Mouse (Mus musculus) urinary bladder, postnatal 4 days (tissue): Measurements from ENCODE around the gene Zfp595.
"Not testable (repeated sequence)": the region's sequence is repeated elsewhere in the genome, so short reads cannot be mapped to it uniquely, and the experiment has no call there.

Source experiments
- DNase-seq, 2 experiments: peaks; one replicate each; pipeline ENCODE4 v3.0.0; 2021 to 2022; ENCODE audit warnings: low spot score in 2 of 2

Gene Zfp595

GRCm38 (mm10) chr13:67332019-67332724, at the start of gene Zfp595:
TSS of gene Zfp595 (minus strand) at chr13:67332570.
- DNase-seq: peak; percentile 70 to 75

- DNase-seq: not testable (repeated sequence)
Measured at GRCm38 (mm10) chr13:67376255-67376654, 43.9 kb upstream of the Zfp595 start.

DNA sequence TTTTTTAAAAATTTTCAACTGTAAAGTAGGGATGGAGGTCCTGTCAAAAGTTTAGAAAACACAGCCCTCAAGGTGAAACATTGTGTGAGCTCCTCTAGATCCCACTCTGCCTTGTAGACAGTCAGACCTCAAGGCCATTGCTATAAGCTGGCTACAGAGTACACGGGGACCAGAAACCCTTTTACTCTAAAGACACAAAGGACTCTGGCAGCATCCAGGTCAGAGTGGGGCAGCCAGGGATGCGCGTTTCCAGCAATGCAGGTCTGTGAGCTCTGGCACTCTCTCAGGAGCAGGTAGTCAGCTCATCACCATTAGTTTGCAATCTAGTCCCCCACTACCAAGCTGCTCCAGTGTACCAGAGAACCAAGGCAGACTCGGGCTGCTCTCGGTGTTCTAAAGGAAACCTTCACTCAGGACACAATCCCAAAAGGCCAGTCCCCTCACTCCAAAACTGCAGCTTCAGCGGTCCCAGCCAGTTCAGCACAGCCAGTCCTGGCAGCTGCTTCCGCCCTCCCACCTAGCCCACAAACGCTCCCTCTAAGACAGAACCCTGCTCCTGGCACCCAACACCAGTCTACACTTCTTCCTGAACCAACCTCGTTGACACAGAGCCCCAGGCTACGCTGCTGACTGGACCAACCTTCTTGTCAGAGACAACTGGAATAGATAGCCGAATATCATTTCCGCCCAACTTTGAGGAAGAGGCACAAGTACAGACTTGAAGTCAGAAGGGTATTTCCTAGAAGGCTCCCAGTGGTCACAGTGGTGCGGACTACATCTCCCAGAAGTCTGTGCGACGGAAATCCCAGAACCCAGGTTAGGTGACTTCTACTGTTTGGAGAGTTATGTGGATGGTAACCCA, 42.9 kb upstream of the Zfp595 start, which contains the start of the genes Gm28041 and Zfp456:
Gene Gm28041 (minus strand): TSS at position 684 of the 862 bp plus-strand sequence.
Gene Zfp456 (minus strand): TSS at position 761 of the 862 bp plus-strand sequence.
- DNase-seq: peak in 1 of 2 experiments; percentile 36

DNA sequence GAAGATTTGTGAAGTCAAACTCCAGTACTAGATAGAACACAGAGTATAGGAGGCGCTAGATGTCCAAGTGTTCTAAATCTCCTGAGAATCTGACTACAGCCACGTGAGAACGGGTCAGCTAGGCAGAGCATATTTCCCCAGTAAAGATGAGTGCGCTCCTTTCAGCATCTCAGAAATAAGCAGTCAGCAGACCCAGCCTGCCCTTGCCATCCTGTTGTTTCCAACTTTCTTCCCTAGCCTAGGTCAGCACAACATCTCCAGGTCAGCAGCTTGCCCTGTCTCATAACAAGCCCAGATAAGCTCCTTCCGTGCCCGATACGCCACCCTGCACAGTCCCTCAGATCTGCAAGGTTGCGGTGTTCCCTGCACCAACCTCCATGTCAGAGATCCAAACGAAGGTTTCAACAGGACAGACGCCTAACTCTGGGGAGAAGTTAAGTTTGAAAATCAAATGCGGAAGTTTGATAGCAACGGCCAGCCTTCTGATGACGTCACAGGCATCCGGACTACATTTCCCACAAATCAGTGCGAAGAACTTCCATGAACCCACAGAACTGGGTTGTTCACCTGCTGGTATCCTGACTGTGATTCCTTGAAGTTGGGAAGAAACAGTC, 27.9 kb upstream of the Zfp595 start, which contains the start of the genes Gm28044 and Zfp953:
Gene Gm28044 (minus strand): TSS at position 406 of the 614 bp plus-strand sequence.
Gene Zfp953 (minus strand): TSS at position 475 of the 614 bp plus-strand sequence.
- DNase-seq: peak; percentile 74 to 84

DNA sequence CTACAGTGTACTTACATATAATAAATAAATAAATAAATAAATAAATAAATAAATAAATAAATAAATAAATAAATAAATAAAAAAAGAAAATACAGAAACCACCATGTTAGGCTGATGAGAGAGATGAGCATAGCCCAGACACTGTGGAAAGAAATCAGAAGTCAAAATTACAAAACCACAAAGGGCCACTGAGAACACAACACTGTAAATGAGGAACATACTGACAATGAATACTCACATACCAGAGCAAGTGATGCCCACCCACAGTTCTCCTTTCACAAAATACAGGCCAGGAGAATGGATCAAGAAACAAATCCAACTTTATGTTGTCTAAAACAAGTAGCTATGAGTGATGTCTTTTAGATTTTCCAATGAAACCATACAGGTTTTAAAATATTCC, 19.5 kb upstream of the Zfp595 start:
- DNase-seq: no peak

- DNase-seq: no peak
Measured at GRCm38 (mm10) chr13:67343422-67343821, 11.1 kb upstream of the Zfp595 start.

DNA sequence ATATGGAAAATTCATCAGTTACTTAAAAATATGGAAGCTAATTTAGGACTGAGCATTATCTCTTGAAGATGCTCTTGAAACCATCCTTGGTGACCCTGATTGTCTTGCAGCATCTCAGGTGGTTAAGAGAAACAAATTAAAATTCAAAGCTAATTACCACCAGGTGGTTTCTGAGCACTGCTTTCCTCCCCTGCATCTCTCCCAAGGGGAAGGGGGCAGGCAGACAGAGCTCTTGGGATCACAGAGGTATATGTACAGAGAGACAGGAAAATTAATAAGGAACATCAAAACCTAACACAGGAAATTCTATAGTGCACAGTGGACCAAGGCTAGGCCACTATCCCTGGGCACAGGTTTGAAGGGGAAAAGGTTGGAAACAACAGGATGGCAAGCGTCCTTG, 507 bp upstream of the Zfp595 start:
- no peak for DNase-seq

DNA sequence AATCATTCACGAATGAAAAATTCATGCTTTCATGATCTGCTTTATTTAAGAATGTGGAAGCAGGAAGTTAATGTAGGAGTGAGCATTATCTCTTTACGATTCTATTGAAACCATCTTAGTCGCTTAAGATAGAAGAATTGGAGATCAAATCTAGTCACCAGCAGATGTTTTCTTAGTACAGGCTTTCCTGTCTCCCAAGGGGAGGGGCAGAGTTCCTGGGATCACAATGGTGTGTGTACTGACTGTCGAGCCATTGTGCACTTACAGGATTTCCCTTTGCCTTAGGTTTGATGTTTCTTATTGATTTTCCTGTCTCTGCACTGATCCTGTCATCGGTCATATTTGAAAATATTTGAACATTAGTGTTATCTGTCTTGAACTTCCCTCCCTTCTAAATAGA, 25.7 kb downstream of the Zfp595 start:
- no peak for DNase-seq

DNA sequence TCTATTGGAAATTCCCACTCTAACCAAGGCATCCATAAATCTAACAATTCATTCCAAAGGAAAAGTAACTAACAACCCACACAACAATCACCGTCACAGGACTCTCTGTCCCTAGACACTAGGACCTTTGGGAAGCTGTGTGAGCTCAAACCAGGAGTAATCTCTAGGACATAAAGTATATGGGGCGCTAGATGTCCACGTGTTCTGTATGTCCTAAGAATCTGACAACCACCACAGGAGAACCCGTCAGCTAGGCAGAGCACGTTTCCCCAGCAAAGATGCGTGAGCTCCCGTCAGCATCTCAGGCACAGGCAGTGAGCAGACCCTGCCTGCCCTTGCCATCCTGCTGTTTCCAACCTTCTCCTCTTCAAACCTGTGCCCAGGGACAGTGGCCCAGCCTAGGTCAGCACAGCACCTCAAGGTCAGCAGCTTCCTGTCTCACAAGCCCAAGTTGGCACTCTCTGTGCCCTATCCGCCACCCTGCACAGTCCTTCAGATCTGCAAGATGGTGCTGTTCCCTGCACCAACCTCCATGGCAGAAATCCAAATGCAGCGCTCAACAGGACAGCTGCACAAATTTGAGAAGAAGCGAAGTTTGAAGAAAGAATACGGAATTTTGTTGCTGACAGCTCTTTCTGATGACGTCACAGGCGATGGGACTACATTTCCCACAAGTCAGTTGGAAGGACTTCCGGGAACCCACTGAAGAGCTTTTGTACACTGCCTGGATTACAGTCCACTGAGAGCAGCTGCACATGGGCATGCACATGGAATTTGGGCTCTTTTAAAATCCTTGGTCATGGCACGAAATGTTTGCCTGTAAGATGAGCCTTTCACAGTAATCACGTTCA, 26.3 kb downstream of the Zfp595 start, which contains the start of gene Zfp457:
Gene Zfp457 (minus strand): TSS at position 664 of the 851 bp plus-strand sequence.
- DNase-seq: peak; percentile 72 to 79

DNA sequence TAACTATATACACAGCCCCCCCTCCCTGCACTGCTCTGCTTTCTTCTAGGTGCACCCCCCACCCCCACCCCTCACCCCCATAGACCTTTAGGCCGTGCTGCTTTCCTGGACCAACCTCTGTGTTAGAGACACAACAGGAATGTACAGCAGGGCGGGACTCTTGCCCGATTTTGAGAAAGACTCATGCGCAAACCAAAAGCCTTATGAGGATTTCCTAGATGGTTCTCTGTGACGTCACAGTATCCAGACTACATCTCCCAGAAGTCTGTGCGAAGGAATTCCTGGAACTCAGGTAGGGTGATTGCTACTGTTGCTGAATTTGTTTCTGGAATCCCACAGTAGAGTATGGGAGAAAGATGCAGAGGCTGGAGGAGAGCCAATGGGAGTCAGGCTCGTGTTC, 54.1 kb downstream of the Zfp595 start, which contains the start of gene Zfp458:
Gene Zfp458 (minus strand): TSS at position 153 of the 400 bp plus-strand sequence.
- no peak for DNase-seq

DNA sequence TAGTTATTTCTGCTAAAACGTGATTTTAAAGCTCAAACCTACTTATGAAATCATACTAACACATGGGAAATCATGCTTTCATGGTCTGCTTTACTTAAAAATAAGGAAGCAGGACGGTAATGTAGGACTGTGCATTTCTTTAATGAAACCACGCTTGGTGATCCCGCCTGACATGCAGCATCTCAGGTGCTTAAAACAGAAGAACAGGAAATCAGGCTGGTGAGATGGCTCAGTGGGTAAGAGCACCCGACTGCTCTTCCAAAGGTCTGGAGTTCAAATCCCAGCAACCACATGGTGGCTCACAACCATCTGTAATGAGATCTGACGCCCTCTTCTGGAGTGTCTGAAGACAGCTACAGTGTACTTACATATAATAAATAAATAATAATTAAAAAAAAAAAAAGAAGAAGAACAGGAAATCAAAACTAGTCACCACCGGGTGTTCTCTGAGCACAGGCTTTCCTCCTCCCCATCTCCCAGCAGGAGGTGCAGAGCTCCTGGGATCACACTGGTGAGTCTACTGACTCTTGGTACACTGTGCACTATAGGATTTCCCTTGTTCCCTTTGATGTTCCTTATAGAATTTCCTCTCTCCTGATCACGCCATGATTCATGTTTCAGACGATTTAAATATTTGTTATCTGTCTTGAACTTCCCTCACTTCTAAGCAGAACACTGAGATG, 62.8 kb downstream of the Zfp595 start:
- DNase-seq: not testable (repeated sequence)

DNA sequence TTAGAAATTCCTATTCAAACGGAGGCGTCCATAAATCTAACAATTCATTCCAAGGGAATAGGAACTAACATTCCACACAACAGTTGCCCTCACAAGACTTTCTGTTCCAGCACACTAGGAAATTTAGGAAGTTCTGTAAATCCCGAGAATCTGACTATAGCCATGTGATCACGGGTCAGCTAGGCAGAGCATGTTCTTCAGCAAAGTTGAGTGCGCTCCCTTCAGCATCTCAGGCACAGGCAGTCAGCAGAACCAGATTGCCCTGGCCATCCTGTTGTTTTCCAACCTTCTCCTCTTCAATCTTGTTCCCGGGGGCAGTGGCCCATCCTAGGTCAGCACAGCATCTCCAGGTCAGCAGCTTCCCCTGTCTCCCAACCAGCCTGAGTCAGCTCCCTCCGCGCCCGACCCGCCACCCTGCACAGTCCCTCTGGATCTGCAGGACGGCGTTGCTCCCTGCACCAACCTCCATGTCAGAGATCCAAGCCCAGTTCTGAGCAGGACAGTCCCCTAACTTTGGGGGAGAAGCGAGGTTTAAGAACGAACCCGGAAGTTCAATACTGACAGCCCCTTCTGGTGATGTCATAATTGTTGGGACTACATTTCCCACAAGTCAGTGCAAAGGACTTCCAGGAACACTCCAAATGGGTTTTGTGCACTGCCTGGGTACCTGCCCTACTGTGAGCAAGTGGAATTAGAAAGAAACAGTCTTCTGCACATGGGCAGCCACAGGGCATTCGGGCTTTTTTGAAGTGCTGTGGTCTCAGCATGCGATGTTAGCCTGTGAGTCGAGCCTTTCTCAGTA, 63.6 kb downstream of the Zfp595 start:
- DNase-seq: peak in 1 of 2 experiments; percentile 37
